Mouse (Mus musculus) hindbrain, embryonic 11.5 days (tissue): ENCODE results near the gene Atrnl1. TPM values are rescaled to one million over a fixed set of nuclear protein-coding genes. Genes with fewer than 3 reads are reported as not detected.

Experiments
- ATAC-seq: fragments of 200-750 bp; cut with Nextera tagmentation; 2 replicates; pipeline ENCODE4 v1.8.0; 2017; ENCODE audit warnings: mild to moderate bottlenecking, moderate TSS enrichment, moderate library complexity; ENCODE audit not compliant: low FRiP score
- DNase-seq: peaks from one replicate; pipeline ENCODE4 v3.0.0-alpha.2; 2015; ENCODE audit warnings: low spot score
- H3K27ac ChIP-seq: fragments of 300-500 bp; sonication (generic); 2 replicates; pipeline ENCODE4 v1.5.1; 2014; ENCODE audit warnings: mild to moderate bottlenecking, low read depth, low read length
- H3K27me3 ChIP-seq: fragments of 300-500 bp; sonication (generic); 2 replicates; pipeline ENCODE4 v1.6.1; 2014; ENCODE audit warnings: mild to moderate bottlenecking, low read length, moderate library complexity, mixed read lengths; ENCODE audit not compliant: control insufficient read depth, insufficient read depth
- H3K36me3 ChIP-seq: fragments of 300-500 bp; sonication (generic); 2 replicates; pipeline ENCODE4 v1.6.1; 2014; ENCODE audit warnings: mild to moderate bottlenecking, low read length, moderate library complexity, mixed read lengths; ENCODE audit not compliant: control insufficient read depth, insufficient read depth
- H3K4me1 ChIP-seq: fragments of 300-500 bp; sonication (generic); replicated peaks from 2 replicates; pipeline ENCODE4 v1.6.1; 2014; ENCODE audit warnings: low read length, mixed read lengths; ENCODE audit not compliant: control insufficient read depth, insufficient read depth
- H3K4me2 ChIP-seq: fragments of 300-500 bp; sonication (generic); replicated peaks from 2 replicates; pipeline ENCODE4 v1.6.1; 2014; ENCODE audit warnings: mild to moderate bottlenecking, low read depth, low read length
- H3K4me3 ChIP-seq: fragments of 300-500 bp; sonication (generic); 2 replicates; pipeline ENCODE4 v1.5.1; 2014; ENCODE audit warnings: low read depth, low read length
- H3K9ac ChIP-seq: fragments of 300-500 bp; sonication (generic); 2 replicates; pipeline ENCODE4 v1.6.1; 2014; ENCODE audit warnings: low read depth, low read length
- H3K9me3 ChIP-seq: fragments of 300-500 bp; sonication (generic); 2 replicates; pipeline ENCODE4 v1.6.1; 2016; ENCODE audit warnings: low read length; ENCODE audit not compliant: control insufficient read depth
- WGBS: fragments of 180-500 bp; shearing (Covaris S2); extraction: QIAGEN DNeasy Blood & Tissue Kit; methylation state at CpG from one replicate; pipeline ENCODE4 v1.1.7; 2014; 5-methylcytosine and 5-hydroxymethylcytosine counted together
- polyA plus RNA-seq: library from polyadenylated mRNA; unstranded; fragments of >200 nt; fragmentation: Nextera tagmentation; extraction: Ambion mirVana; gene quantifications from 2 replicates; pipeline ENCODE4 v1.2.1, GENCODE M21; 2014

The Atrnl1 gene
- polyA plus RNA-seq, 1 experiment from 2014 or later, result 6.6 TPM

DNA sequence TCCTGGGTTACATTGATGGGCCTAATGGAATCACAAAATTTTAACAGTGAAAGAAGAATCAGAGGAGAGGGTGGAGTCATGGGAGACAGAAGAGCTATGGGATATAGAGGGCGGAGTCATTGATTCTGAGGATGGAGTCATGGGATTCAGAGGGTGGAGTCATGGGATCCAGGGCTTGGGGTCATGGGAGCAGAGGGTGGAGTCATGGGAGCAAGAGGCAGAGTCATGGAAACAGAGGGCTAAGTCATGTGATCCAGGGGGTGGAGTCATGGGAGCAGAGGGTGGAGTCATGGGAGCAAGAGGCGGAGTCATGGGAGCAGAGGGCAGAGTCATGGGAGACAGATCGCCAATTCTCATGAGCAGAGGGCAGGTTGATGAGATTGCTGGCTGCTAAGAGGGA is 343.3 kb downstream of the Atrnl1 start:
- H3K27ac ChIP-seq, result no peak overlapping the region
- 96% methylated on average over 3 of the region's 3 CpGs for WGBS
- no peaks in the 10 kb centered on the region for H3K4me1 ChIP-seq
- DNase-seq, result no peak
- H3K9ac ChIP-seq, result no peak overlapping the region
- no peak overlapping the region for H3K4me2 ChIP-seq
- no peak overlapping the region for H3K4me3 ChIP-seq
- no peaks in the 10 kb centered on the region for H3K27me3 ChIP-seq
- H3K36me3 ChIP-seq, result no peaks in the 10 kb centered on the region
- no peaks in the 10 kb centered on the region for H3K9me3 ChIP-seq
- ATAC-seq, result no peak

DNA sequence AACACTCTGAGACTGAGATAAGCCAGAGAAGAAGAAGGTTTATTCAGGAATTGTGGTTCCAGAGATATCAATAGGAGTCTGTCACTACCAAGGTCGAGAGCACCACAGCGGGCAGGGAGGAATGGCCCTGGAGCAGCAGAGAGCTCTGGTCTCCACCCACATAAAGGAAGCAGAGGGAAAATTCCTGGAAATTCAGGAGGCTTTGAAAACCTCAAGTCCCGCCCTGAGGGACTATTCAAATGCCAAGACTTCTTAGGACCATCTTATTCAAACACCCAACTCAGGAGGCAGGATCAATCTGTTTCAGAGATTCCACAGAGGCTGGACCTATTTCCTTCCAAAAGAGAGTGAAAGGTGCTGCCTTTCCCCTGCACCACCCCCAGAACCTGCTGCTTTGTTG is 345.6 kb downstream of the Atrnl1 start:
- WGBS, result 85% methylated on average over 3 of the region's 3 CpGs
- Histone ChIP-seq H3K27ac (no peak overlapping the region), H3K4me3 (no peak overlapping the region), H3K9me3 (no peaks in the 10 kb centered on the region), H3K9ac (no peak overlapping the region), H3K27me3 (no peaks in the 10 kb centered on the region), H3K4me2 (no peak overlapping the region), H3K4me1 (no peaks in the 10 kb centered on the region), H3K36me3 (no peaks in the 10 kb centered on the region)
- no peak for ATAC-seq
- no peak for DNase-seq

DNA sequence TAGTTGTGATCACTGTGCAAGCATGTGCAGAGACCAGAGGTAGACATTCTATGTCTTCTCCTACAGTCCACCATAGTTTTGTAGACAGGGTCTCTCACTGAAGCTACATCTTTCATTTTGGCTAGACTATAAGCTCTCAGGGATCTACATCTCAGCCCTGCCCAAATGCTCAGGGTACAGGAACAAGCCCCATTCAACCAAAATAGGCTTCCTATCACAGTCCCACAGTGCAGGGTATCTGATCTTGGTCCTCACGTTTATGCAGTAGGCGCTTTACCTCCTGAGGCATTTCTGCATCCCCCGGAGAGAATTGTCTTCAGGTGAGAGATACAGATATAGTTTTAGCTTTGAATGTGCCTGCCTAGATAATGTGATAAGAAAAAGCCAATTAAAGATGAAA is 346.5 kb downstream of the Atrnl1 start:
- no peaks in the 10 kb centered on the region for H3K27me3 ChIP-seq
- H3K9ac ChIP-seq, result no peak overlapping the region
- H3K4me1 ChIP-seq, result no peaks in the 10 kb centered on the region
- WGBS, result 93% methylated on average over 3 of the region's 3 CpGs
- H3K9me3 ChIP-seq, result no peaks in the 10 kb centered on the region
- no peaks in the 10 kb centered on the region for H3K36me3 ChIP-seq
- no peak for DNase-seq
- no peak overlapping the region for H3K4me2 ChIP-seq
- no peak overlapping the region for H3K4me3 ChIP-seq
- no peak for ATAC-seq
- no peak overlapping the region for H3K27ac ChIP-seq

DNA sequence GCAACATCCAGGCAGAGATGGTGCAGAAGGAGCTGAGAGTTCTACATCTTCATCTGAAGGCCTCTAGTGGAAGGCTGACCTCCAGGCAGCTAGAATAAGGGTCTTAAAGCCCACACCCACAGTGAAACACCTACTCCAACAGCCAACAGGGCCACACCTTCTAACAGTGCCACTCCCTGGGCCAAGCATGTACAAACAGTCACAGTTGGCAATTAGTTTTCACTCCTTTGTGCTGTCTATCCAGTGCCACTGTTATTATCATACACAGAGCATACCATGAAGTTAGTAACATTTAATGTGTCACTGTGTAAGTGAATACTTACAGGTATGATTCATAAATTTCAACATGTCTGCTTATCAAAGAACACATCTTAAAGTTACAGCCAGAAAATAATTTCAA is 347.3 kb downstream of the Atrnl1 start:
- no peak for DNase-seq
- H3K4me3 ChIP-seq, result no peak overlapping the region
- H3K9me3 ChIP-seq, result no peaks in the 10 kb centered on the region
- H3K4me1 ChIP-seq, result no peaks in the 10 kb centered on the region
- no peak overlapping the region for H3K27ac ChIP-seq
- H3K27me3 ChIP-seq, result no peaks in the 10 kb centered on the region
- no peak overlapping the region for H3K4me2 ChIP-seq
- no peaks in the 10 kb centered on the region for H3K36me3 ChIP-seq
- ATAC-seq, result no peak
- no peak overlapping the region for H3K9ac ChIP-seq

DNA sequence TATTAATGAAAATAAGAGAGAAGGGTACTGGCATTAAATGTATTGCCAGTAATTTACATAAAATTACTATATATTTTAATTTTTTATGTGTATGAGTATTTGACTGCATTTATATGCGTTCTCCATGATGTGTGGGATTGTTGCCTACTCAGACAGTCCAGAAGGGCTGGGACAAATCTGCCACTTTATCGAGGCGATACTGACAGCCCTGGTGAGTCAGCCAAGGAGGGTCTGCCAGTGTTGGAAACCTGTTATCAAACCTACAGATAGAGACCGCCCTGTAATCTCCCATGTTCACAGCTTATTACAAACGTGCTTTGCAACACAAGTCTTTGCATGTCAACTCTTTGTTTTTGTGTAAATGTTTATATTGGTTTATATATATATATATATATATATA is 347.9 kb downstream of the Atrnl1 start:
- H3K4me3 ChIP-seq, result no peak overlapping the region
- DNase-seq (no peak), ATAC-seq (no peak)
- no peaks in the 10 kb centered on the region for H3K9me3 ChIP-seq
- 92% methylated on average over 5 of the region's 5 CpGs for WGBS
- no peaks in the 10 kb centered on the region for H3K36me3 ChIP-seq
- H3K27me3 ChIP-seq, result no peaks in the 10 kb centered on the region
- H3K4me1 ChIP-seq, result no peaks in the 10 kb centered on the region
- H3K27ac ChIP-seq, result no peak overlapping the region
- H3K4me2 ChIP-seq, result no peak overlapping the region
- no peak overlapping the region for H3K9ac ChIP-seq

DNA sequence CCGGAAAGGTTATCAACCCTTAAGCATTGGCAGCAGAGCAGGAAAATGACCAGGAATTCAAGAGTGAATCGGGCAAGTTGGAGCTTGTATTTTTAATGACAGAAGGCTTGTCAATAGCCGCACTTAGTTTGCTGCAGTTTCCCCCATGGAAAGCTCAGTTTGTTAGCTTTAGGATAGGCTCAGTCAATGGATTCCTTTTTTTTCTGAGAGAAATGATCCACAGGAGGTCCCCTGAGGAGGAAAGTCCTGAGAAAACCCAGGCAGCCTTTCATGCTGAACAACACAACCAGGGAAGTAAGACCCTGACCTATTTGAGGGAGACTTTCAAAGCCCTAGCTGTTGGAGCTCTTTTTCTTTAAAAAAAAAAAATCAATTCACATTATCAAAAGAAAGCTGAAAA is 350.5 kb downstream of the Atrnl1 start:
- DNase-seq, result no peak

DNA sequence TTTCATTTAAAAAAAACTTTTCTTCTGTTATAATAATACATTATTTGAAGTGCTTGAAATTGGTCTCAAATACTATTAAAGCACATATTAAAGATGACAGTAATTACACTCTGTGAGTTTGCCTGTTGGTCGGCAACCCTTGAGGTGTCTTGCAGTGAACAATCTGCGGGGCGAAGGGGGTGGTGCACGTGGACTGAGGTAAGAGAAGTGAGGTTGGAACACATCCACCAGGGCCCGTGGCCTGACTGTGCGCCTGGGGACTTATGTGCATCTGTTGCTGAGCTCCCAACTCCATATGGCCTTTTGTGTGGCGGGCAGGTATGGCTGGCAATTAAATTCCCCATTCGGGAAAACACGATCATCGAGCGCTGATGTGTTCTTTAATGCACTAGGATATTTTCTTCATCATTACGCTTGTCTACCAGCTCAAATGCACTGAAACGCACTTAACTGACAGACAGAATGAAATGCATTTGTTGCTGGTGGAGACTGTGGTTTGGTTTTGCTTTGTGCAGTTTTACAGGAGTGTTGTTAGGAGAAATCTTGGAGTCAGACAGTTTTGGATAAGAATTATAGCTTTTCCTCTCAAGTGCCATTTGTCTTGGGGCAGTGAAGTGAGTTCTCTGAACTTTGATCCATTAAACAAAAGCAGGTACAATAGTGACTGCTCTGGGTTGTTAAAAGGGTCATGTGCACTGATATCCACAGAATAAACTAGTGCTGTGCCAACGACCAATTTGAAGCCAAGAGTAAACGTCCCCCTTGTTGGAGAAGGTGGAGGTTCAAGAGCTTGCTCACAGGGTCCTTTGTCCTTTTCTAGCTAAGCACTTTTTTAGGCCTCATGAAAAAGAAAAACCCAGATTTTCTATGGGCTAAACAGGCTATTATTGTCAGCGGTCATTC is 351.2 kb downstream of the Atrnl1 start:
- Histone ChIP-seq H3K27me3 (no peaks in the 10 kb centered on the region), H3K4me1 (no peaks in the 10 kb centered on the region), H3K9ac (no peak overlapping the region), H3K9me3 (no peaks in the 10 kb centered on the region), H3K36me3 (no peaks in the 10 kb centered on the region), H3K4me2 (no peak overlapping the region), H3K27ac (no peak overlapping the region), H3K4me3 (no peak overlapping the region)
- WGBS, result 68% methylated on average over 16 of the region's 16 CpGs
- DNase-seq, result no peak
- ATAC-seq, result no peak

More for the DNA sequence above, 350.5 kb downstream of the Atrnl1 start:
- H3K9me3 ChIP-seq, result no peaks in the 10 kb centered on the region
- H3K9ac ChIP-seq, result no peak overlapping the region
- no peak overlapping the region for H3K4me3 ChIP-seq
- no peak overlapping the region for H3K27ac ChIP-seq
- H3K27me3 ChIP-seq, result no peaks in the 10 kb centered on the region
- H3K36me3 ChIP-seq, result no peaks in the 10 kb centered on the region
- H3K4me2 ChIP-seq, result no peak overlapping the region
- WGBS, result 27% methylated on average over 3 of the region's 3 CpGs
- no peaks in the 10 kb centered on the region for H3K4me1 ChIP-seq
- no peak for ATAC-seq

DNA sequence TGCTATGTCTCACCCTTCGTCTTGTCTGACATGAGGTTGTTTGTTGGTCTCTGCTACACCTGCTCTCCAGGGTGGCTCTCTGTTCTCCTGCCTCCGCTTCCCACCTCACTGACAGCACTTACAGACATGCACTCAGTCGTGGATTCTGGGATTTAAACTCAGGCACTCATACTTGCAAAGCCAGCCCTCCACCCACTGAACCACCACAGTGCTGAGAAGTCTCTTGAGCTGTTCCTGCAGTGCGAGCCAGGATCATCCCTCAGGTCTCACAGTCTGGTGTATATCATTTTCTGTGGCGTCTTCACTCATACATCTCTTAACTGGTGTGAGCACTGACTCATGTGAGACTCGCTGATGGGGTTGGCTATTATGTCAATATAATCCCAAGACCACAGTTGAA is 353.0 kb downstream of the Atrnl1 start:
- ATAC-seq, result no peak
- Histone ChIP-seq H3K27ac (no peak overlapping the region), H3K36me3 (no peaks in the 10 kb centered on the region), H3K4me2 (no peak overlapping the region), H3K9ac (no peak overlapping the region), H3K4me3 (no peak overlapping the region), H3K9me3 (no peaks in the 10 kb centered on the region), H3K27me3 (no peaks in the 10 kb centered on the region), H3K4me1 (no peaks in the 10 kb centered on the region)
- DNase-seq, result no peak
- WGBS, result 94% methylated on average over 6 of the region's 6 CpGs

DNA sequence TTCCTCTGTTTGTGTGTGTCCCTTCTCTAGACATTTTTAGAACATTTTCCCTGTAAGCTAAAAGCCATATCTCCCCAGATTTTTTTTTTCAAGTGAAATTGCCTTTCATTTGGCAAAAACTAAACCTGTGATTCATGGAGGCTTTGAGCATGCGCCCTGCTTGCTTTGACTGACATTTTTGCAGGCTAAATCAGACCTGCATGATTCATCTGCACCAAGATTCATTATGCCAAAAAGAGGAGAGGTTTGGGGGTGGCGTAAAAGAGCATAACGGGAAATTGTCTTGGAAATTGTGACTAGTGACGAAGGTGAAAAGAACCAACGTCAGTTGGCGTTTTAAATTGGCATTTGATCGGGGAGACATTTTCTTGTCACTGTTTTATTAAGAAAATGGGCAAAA is 358.9 kb downstream of the Atrnl1 start:
- Histone ChIP-seq H3K9ac (no peak overlapping the region), H3K9me3 (no peaks in the 10 kb centered on the region), H3K4me2 (no peak overlapping the region), H3K36me3 (no peaks in the 10 kb centered on the region), H3K4me3 (no peak overlapping the region), H3K4me1 (no peaks in the 10 kb centered on the region), H3K27ac (no peak overlapping the region), H3K27me3 (no peaks in the 10 kb centered on the region)
- no peak for ATAC-seq
- WGBS, result 91% methylated on average over 7 of the region's 7 CpGs
- DNase-seq, result no peak
